Mouse (Mus musculus): Measurements from ENCODE around the gene Inafm2. TPM values are rescaled to one million over a fixed set of nuclear protein-coding genes. Genes with fewer than 3 reads are reported as not detected.

Gene Inafm2
- polyA plus RNA-seq (2012; rRNA removed) = 8.1 and 8.7 TPM in 2 replicates

- 7% methylated on average over 57 of the region's 57 CpGs for WGBS
- peak; percentile 94 for DNase-seq
- H3K27ac ChIP-seq (ENCODE audit: insufficient read depth, low read depth, low read length) = no peak within 1 kb of the TSS
These were observed at the start of gene Inafm2 for GRCm38 (mm10) chr2:118745232-118745884. Inafm2 (plus strand) TSS chr2:118745758.

DNA sequence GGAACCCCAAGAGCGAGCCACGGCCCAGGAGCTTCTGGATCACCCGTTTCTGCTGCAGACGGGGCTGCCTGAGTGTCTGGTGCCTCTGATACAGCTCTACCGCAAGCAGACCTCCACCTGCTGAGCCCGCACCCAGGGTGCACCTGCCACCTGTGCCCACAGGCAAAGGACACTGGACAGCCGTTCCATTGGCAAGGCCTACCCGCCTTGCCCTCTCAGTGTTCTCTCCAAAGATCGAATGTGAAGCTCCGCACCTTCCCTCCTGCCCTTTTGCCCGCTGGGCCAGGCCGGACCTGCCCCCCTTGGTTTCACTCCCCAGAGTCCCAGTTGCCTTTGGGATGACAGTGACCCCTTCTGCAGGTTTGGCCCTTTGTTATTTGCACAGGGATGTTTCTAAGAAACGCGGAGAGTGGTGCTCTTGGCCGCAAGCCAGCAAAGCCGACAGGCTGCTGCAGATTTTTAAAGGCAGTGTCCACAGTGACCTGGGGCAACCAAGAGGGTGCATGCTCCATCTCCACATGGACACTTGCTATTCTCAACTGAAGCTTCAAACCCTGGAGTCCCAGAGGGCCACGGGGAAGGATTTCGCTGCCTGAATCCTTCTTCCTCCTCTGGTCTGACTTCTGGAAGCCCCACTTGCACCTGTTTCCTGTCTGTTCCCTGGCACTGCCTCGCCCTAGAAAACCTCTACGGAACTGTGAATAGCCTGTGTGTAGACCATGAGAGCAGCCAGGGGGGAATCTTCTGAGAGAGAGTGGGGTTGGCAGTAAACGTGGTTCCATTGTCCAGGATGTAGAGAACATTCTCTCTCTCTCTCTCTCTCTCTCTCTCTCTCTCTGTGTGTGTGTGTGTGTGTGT, 48.9 kb upstream of the Inafm2 start:
- H3K36me3 ChIP-seq (ENCODE audit: control insufficient read depth, insufficient read depth, low read length) = no peaks in the 10 kb centered on the region
- peak; percentile 78 for DNase-seq
- no peak for TF ChIP-seq CTCF (conservative IDR thresholded peaks at IDR 0.05; ENCODE audit: insufficient read depth, insufficient read length, low read depth, low read length)
- TF ChIP-seq POLR2A (IDR thresholded peaks at IDR 0.05; ENCODE audit: low read depth, low read length) = no peak
- no peak overlapping the region for H3K4me3 ChIP-seq (ENCODE audit: insufficient read depth, low read depth, low read length)
- WGBS = 40% methylated on average over 21 of the region's 21 CpGs
- H3K4me1 ChIP-seq (ENCODE audit: control insufficient read depth, insufficient read depth, low read length) = peaks cover 3% of the 10 kb centered on the region; the same call in 1 of the 2 replicates
- no peak overlapping the region for H3K27ac ChIP-seq (ENCODE audit: insufficient read depth, low read depth, low read length)
- no peaks in the 10 kb centered on the region for H3K27me3 ChIP-seq (replicated peaks; ENCODE audit: control insufficient read depth, insufficient read depth, low read length)

More at GRCm38 (mm10) chr2:118745232-118745884, at the start of gene Inafm2:
- TF ChIP-seq POLR2A (IDR thresholded peaks at IDR 0.05; ENCODE audit: low read depth, low read length) (no peak), CTCF (conservative IDR thresholded peaks at IDR 0.05; ENCODE audit: insufficient read depth, insufficient read length, low read depth, low read length) (no peak)
- no peaks in the 10 kb centered on the region for H3K36me3 ChIP-seq (ENCODE audit: control insufficient read depth, insufficient read depth, low read length)
- peak within 1 kb of the TSS; percentile 79 for H3K4me3 ChIP-seq (ENCODE audit: insufficient read depth, low read depth, low read length)
- no peaks in the 10 kb centered on the region for H3K27me3 ChIP-seq (replicated peaks; ENCODE audit: control insufficient read depth, insufficient read depth, low read length)
- peaks cover 9% of the 10 kb centered on the region; the same call in 1 of the 2 replicates for H3K4me1 ChIP-seq (ENCODE audit: control insufficient read depth, insufficient read depth, low read length)

GRCm38 (mm10) chr2:118697311-118697877, 48.2 kb upstream of the Inafm2 start:
- H3K27me3 ChIP-seq (replicated peaks; ENCODE audit: control insufficient read depth, insufficient read depth, low read length) = no peaks in the 10 kb centered on the region
- WGBS = 24% methylated on average over 5 of the region's 5 CpGs
- no peak for DNase-seq
- H3K27ac ChIP-seq (ENCODE audit: insufficient read depth, low read depth, low read length) = no peak overlapping the region
- no peak overlapping the region for H3K4me3 ChIP-seq (ENCODE audit: insufficient read depth, low read depth, low read length)
- H3K36me3 ChIP-seq (ENCODE audit: control insufficient read depth, insufficient read depth, low read length) = no peaks in the 10 kb centered on the region
- TF ChIP-seq POLR2A (IDR thresholded peaks at IDR 0.05; ENCODE audit: low read depth, low read length) (no peak), CTCF (conservative IDR thresholded peaks at IDR 0.05; ENCODE audit: insufficient read depth, insufficient read length, low read depth, low read length) (no peak)
- peaks cover 3% of the 10 kb centered on the region; the same call in 1 of the 2 replicates for H3K4me1 ChIP-seq (ENCODE audit: control insufficient read depth, insufficient read depth, low read length)

DNA sequence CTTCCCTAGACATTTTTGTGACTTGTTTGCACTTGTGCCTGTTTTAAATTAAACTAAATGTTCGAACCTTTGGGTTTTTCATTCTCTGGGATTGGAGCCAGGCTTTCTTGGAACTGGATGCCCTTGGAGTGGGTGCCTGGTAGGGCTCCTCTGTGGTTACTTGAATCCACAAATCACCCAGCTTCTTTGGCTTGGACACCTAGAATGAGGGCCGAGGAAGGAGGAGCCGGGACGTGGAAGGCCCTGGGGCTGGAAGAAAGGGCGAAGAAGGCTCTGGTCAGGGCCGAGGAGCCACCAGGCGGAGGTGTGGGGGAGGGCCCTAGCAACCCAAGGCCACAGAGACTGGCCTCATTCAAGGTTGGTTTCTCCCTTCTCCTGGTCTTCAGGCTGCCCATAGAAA, 47.6 kb upstream of the Inafm2 start:
- no peaks in the 10 kb centered on the region for H3K36me3 ChIP-seq (ENCODE audit: control insufficient read depth, insufficient read depth, low read length)
- TF ChIP-seq POLR2A (IDR thresholded peaks at IDR 0.05; ENCODE audit: low read depth, low read length) (no peak), CTCF (conservative IDR thresholded peaks at IDR 0.05; ENCODE audit: insufficient read depth, insufficient read length, low read depth, low read length) (no peak)
- no peak overlapping the region for H3K4me3 ChIP-seq (ENCODE audit: insufficient read depth, low read depth, low read length)
- WGBS = 15% methylated on average over 7 of the region's 7 CpGs
- no peak overlapping the region for H3K27ac ChIP-seq (ENCODE audit: insufficient read depth, low read depth, low read length)
- peaks cover 3% of the 10 kb centered on the region; the same call in 1 of the 2 replicates for H3K4me1 ChIP-seq (ENCODE audit: control insufficient read depth, insufficient read depth, low read length)
- H3K27me3 ChIP-seq (replicated peaks; ENCODE audit: control insufficient read depth, insufficient read depth, low read length) = no peaks in the 10 kb centered on the region
- DNase-seq = peak; percentile 92

GRCm38 (mm10) chr2:118700179-118701062, 45.1 kb upstream of the Inafm2 start:
- Histone ChIP-seq H3K36me3 (ENCODE audit: control insufficient read depth, insufficient read depth, low read length) (no peaks in the 10 kb centered on the region), H3K27me3 (replicated peaks; ENCODE audit: control insufficient read depth, insufficient read depth, low read length) (no peaks in the 10 kb centered on the region), H3K4me1 (ENCODE audit: control insufficient read depth, insufficient read depth, low read length) (peaks cover 3% of the 10 kb centered on the region; the same call in 1 of the 2 replicates), H3K27ac (ENCODE audit: insufficient read depth, low read depth, low read length) (no peak overlapping the region), H3K4me3 (ENCODE audit: insufficient read depth, low read depth, low read length) (no peak overlapping the region)
- TF ChIP-seq CTCF (conservative IDR thresholded peaks at IDR 0.05; ENCODE audit: insufficient read depth, insufficient read length, low read depth, low read length) (peak; percentile 87), POLR2A (IDR thresholded peaks at IDR 0.05; ENCODE audit: low read depth, low read length) (no peak)
- DNase-seq = peak; percentile 90
- 8% methylated on average over 32 of the region's 32 CpGs for WGBS

DNA sequence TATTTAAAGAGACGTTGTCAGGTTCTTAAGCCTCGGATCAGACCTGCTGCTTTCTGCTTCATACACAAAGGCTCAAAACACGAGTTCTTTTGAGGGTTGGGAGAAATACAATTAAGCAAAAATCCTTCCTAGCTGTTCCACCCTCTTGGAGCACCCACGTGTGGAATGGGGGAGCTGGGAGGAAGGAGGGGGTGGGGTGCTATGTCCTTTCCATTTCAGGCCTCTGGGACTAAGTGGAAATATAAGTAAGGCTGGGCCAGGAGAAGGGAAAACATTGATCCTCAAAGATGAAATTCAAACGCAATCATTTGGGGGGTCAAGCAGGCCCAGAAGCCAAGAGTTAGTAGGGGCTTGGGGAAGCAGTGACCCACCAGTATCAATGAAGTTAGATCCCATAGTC, 44.4 kb upstream of the Inafm2 start:
- H3K27me3 ChIP-seq (replicated peaks; ENCODE audit: control insufficient read depth, insufficient read depth, low read length) = no peaks in the 10 kb centered on the region
- TF ChIP-seq CTCF (conservative IDR thresholded peaks at IDR 0.05; ENCODE audit: insufficient read depth, insufficient read length, low read depth, low read length) (no peak), POLR2A (IDR thresholded peaks at IDR 0.05; ENCODE audit: low read depth, low read length) (no peak)
- WGBS = 50% methylated on average over 5 of the region's 5 CpGs
- no peak overlapping the region for H3K27ac ChIP-seq (ENCODE audit: insufficient read depth, low read depth, low read length)
- no peak for DNase-seq
- H3K36me3 ChIP-seq (ENCODE audit: control insufficient read depth, insufficient read depth, low read length) = no peaks in the 10 kb centered on the region
- H3K4me1 ChIP-seq (ENCODE audit: control insufficient read depth, insufficient read depth, low read length) = peaks cover 3% of the 10 kb centered on the region; the same call in 1 of the 2 replicates
- no peak overlapping the region for H3K4me3 ChIP-seq (ENCODE audit: insufficient read depth, low read depth, low read length)
